Mouse (Mus musculus) Patski (cell line): ENCODE measurements around the gene Rgsl1. TPM values are rescaled to one million over a fixed set of nuclear protein-coding genes. Genes with fewer than 3 reads are reported as not detected.
"Not testable (repeated sequence)": the region's sequence is repeated elsewhere in the genome, so short reads cannot be mapped to it uniquely, and the experiment has no call there.

Experiments
- ATAC-seq: fragments of 100-300 bp; one replicate; pipeline ENCODE4 v1.8.0; 2021
- CTCF ChIA-PET: fragments of 350-600 bp; sonication (Branson Sonifier 250); formaldehyde crosslinking; loops from one replicate; lab custom pipeline; 2022; ENCODE audit warnings: inconsistent platforms; lab: Charles Lee
- POLR2A ChIA-PET: fragments of 350-600 bp; sonication (Branson Sonifier 250); formaldehyde crosslinking; loops from one replicate; lab custom pipeline; 2022; ENCODE audit warnings: antibody characterized with exemption, inconsistent platforms; lab: Charles Lee
- DNase-seq: peaks from one replicate; pipeline ENCODE4 v3.0.0-alpha.2; 2011; ENCODE audit warnings: low read depth, low spot score
- H3K27me3 ChIP-seq: fragments of 371-371 bp; one replicate; pipeline ENCODE4 v1.5.1; 2021
- CTCF ChIP-seq: fragments of 100-300 bp; IDR thresholded peaks from one replicate; pipeline ENCODE4 v1.5.1; 2021
- in situ Hi-C: fragments of 300-500 bp; cut with MboI; formaldehyde crosslinking; loops from 3 replicates; pipeline ENCODE4 v1.11.1; 2018; ENCODE audit warnings: low pct_unique_long_range_greater_than_20kb, mixed read lengths
- polyA plus RNA-seq: library from polyadenylated mRNA; unstranded; gene quantifications from one replicate; pipeline ENCODE4 v1.2.3, GENCODE M21; 2021

Rgsl1 gene
- polyA plus RNA-seq, 1 experiment from 2014 or later = 0.05 TPM

DNA sequence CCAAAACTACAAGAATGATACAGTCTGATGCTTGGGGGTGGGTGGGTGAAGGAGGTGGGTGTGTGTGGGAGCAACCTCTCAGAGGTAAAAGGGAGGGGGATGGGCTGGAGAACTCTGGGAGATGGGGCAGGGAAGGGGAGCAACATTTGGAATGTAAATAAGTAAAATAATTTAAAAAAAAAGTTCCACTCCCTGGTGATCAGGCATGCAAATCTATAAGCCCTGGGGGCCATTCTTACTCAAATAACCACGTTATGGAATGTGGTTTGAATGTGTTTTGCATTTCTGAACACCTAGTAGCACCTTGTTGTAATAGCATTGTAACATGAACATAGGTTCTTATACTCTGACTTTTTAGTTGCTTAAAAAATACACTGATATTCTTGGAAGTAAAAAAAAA, 60.6 kb downstream of the Rgsl1 start:
- no peak for TF ChIP-seq CTCF
- in situ Hi-C loops = no loop called here
- POLR2A ChIA-PET = no interaction called here
- ATAC-seq (no peak), DNase-seq (no peak)
- H3K27me3 ChIP-seq = no peaks in the 10 kb centered on the region
- CTCF ChIA-PET = no interaction called here

DNA sequence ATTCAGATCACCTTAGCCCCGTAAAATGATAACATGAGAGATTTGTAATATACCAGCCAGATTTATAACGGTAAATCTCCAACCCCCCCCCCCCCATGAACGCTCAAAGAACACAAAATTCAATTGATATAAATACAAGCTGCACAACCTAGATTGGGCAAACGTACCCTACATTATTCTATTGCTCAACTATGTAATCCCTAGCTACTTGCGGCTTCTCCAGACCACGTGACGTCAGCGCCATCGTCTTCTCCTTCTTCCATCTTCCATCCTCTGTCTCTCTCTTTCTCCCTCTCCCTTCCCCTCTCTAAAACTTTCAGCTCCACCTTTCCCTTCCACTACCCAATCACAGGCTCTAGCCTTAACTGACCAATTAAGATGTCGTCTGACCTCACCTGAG, 65.7 kb downstream of the Rgsl1 start:
- DNase-seq (no peak), ATAC-seq (no peak)
- no peak for TF ChIP-seq CTCF
- in situ Hi-C loops = no loop called here
- no peaks in the 10 kb centered on the region for H3K27me3 ChIP-seq
- ChIA-PET CTCF (no interaction called here), POLR2A (no interaction called here)

DNA sequence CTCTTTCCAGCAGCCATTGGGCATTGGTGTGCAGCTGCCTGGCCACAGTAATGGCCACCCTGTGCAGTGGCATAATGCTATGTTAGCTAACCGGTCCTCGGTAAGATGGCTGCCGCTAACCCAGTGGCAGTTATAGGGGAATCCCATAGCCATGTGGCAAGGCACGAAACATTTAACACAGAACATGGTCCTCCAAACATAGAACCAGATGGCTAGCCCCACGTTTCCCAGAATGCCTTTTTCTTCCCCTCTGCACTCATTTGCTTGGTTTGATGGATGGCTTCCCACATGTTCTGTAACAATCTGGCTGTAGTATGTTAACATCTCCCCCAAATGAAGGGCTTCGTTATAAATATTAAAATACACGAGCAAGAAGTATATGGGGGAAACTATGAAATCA, 67.7 kb downstream of the Rgsl1 start:
- no peak for DNase-seq
- no peaks in the 10 kb centered on the region for H3K27me3 ChIP-seq
- POLR2A ChIA-PET = interaction anchor here (1.2 kb wide), 1 partner anchor 27 kb away, joined by 3 read pairs; the partner anchor contains the start of gene Rnasel
- in situ Hi-C loops = no loop called here
- no peak for ATAC-seq
- no peak for TF ChIP-seq CTCF
- CTCF ChIA-PET = interaction anchor here (1.4 kb wide), 1 partner anchor 20 kb away, joined by 3 read pairs; no protein-coding TSS in a partner anchor

DNA sequence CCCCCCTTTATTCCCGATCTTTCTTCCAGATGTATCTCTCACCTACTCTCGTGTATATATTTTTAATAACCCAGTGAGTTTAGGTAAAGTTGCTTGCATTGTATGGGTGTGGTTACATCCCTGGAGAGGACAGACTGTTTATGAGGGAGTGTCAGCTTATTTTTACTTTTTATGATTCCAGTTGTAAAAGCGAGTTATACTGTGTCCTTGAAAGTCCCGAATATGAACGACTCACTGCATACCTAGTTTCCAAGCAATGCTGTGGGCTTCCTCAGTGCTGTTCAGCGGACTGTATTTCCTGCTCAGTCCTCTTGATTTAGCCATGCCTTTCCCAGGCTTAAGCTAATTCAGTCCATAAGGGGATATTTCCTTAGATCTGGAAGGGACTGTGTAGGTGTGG, 68.8 kb downstream of the Rgsl1 start:
- ChIA-PET POLR2A (no interaction called here), CTCF (no interaction called here)
- no peak for ATAC-seq
- in situ Hi-C loops = no loop called here
- no peaks in the 10 kb centered on the region for H3K27me3 ChIP-seq
- TF ChIP-seq CTCF = no peak
- no peak for DNase-seq

DNA sequence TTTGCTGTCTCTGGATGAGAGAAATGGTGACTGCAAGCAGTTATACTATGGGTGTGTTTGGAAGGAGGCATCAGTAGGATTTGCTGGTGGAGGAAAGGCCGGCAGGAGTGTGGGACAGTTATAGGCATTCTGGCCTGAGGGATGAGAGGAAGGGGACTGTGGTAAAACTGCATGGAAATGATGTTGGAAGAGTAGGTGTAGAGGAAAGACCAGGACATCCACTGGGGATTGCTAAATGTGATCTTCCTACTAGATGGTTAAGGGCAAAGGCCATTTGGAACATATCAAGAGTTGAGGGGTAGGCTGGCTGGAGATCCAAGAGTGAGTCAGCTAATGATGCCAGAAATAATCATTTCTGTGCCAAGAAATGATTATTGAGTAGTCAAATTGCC, 73.2 kb downstream of the Rgsl1 start:
- no peak for ATAC-seq
- TF ChIP-seq CTCF = no peak
- H3K27me3 ChIP-seq = no peaks in the 10 kb centered on the region
- DNase-seq = no peak
- in situ Hi-C loops = no loop called here
- ChIA-PET CTCF (no interaction called here), POLR2A (no interaction called here)

DNA sequence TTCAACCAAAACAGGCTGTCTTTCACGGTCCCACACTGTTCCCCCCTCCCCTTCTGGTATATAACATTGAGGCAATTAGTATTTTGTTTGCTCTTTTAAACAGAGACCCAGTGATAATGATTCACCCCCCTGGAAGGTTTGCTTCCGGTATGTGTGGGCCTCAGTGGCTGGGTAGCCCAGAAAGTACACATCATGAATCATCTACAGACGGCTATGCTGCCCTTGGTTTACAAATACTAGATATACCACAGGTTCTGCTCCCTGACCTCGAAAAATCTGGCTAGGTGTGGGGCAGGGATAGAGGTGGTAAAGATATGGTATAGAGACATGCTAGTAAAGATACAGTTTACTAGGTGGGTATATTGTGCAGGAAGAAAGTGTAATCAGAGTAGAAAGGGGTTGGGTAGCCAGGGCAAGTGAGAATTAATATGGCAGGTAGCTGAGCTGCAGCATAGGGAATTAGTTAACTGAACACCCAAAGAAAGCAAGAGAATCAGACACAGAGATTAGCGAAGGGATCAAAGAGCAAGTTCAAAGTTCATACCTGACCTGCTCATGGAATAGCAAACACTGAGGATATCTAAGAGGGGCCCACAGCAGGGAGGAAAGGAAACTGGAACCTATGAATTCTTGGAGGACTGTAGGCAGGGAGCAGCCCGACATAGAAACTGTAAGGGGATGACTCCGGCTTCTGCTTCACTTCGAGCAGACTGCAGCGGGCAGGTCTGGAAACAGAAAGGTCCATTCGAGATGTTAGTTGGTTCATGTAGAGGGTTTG, 73.8 kb downstream of the Rgsl1 start:
- no peak for TF ChIP-seq CTCF
- ATAC-seq = no peak
- in situ Hi-C loops = no loop called here
- no peaks in the 10 kb centered on the region for H3K27me3 ChIP-seq
- DNase-seq = no peak
- CTCF ChIA-PET = no interaction called here
- POLR2A ChIA-PET = no interaction called here

DNA sequence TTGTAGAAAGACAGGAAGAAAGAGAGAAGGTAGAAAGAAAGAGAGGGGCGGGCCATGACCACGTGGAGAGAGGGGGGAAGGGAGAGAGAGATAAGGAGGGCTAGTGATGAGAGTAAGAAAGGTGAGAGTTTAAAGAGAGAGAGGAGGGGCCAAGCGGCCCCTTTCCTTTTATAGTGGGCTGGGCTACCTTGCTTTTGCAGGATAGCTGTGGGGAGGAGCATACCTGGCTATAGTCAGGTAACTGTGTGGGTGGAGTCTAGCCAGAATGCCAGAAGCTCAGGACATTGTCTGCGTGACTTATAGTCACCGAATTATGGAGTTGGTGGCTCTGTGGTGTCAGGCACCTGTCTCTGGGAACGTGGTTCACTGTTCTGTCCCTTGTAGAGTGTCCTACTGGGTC, 74.4 kb downstream of the Rgsl1 start:
- ATAC-seq = not testable (repeated sequence)

DNA sequence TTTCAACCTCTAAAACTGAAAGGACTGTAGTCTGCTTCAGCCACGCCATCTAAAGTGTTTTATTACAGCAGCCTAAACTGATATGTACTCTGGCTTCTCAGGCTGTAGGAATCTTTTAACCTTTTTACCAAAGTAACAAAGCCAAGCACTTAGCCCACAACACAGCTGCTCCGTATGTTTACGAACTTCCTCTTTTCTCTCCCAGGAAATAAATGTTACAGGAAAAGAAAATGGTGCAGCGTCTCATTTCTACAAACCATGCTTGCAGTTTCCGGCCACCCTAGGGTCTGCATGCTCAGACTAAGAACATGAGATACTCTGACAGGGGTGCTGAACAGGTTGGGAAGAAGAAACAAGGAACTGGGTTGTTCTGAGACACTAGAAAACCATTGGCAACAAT, 75.5 kb downstream of the Rgsl1 start:
- POLR2A ChIA-PET = no interaction called here
- in situ Hi-C loops = no loop called here
- no peaks in the 10 kb centered on the region for H3K27me3 ChIP-seq
- DNase-seq = no peak
- ATAC-seq = no peak
- CTCF ChIA-PET = no interaction called here
- no peak for TF ChIP-seq CTCF

More for the DNA sequence above, 74.4 kb downstream of the Rgsl1 start:
- H3K27me3 ChIP-seq, in situ Hi-C loops, CTCF ChIA-PET, POLR2A ChIA-PET, DNase-seq: not testable (repeated sequence)

DNA sequence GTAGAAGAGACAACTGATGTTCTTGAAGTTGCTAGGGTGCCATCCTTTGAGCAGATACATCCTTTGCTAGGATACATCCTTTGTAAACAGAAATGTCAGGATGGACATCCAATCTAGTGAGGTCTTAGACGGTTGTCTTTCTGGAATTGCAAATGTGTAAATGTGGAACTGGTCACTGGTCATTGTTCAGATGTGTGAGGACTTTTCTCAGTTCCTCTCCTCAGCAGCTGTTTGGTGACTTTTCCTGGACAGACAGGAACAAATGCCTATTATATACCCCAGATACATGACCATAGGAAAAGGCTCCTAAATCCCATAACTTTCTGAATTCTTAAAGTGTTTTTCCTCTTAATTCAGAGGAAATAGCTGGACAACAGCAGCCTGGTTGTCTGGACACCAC, 76.7 kb downstream of the Rgsl1 start:
- POLR2A ChIA-PET = no interaction called here
- no peaks in the 10 kb centered on the region for H3K27me3 ChIP-seq
- in situ Hi-C loops = no loop called here
- no peak for DNase-seq
- no peak for TF ChIP-seq CTCF
- CTCF ChIA-PET = no interaction called here
- ATAC-seq = no peak

DNA sequence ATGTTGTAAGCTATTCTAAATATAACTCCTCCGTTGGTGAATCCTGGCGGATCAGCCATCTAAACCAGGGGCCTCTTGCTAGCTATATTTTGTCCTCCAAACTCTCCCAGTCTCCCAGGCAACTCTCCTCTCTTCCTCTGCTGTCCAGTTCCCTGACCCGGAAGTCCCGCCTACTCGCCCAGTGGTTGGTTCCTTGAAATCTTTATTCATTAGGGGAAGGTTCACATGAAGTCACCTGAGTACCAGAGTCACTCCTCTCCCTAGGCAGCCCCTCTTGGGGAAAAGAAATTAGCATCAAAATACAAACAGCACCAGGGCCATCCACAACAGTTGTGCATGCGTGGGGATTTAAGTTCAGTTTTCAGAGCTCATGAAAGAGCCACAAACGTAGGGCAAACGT, 77.6 kb downstream of the Rgsl1 start:
- DNase-seq = no peak
- no peaks in the 10 kb centered on the region for H3K27me3 ChIP-seq
- POLR2A ChIA-PET = no interaction called here
- in situ Hi-C loops = no loop called here
- TF ChIP-seq CTCF = no peak
- ATAC-seq = no peak
- CTCF ChIA-PET = no interaction called here

DNA sequence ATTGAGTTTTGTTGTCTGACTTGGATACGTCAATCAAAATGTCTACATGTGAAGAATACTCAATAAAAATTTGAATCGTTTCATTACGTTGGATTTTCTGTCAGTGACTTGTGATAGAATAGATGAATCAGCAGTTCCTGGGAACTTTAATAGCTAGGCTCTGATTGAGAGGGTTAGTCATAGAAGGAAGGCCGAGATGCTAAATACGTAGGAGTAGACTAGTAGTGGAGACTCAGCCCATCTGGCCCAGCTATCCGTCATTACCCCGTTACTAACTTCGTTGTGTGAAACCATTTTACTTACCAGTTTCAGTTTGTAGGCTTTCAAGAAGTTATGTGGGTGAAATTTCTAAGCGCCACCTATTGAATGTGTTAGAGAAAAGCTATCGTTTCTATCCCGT, 79.8 kb downstream of the Rgsl1 start:
- H3K27me3 ChIP-seq = no peaks in the 10 kb centered on the region
- CTCF ChIA-PET = interaction anchor here (1.3 to 1.8 kb wide), 2 partner anchors 10 to 43 kb away, joined by 3 to 5 read pairs; no protein-coding TSS in a partner anchor
- DNase-seq (no peak), ATAC-seq (no peak)
- POLR2A ChIA-PET = interaction anchor here (0.6 kb wide), 1 partner anchor 17 kb away, joined by 3 read pairs; no protein-coding TSS in a partner anchor
- TF ChIP-seq CTCF = no peak
- in situ Hi-C loops = no loop called here
